Mouse (Mus musculus): ENCODE measurements around the gene Ercc6l. TPM values are rescaled to one million over a fixed set of nuclear protein-coding genes. Genes with fewer than 3 reads are reported as not detected.

The Ercc6l gene
- total RNA-seq (2022), result under 1 TPM in 3 of 4 experiments, not detected in 1; 0.14 to 0.36 (median 0.18) TPM

DNA sequence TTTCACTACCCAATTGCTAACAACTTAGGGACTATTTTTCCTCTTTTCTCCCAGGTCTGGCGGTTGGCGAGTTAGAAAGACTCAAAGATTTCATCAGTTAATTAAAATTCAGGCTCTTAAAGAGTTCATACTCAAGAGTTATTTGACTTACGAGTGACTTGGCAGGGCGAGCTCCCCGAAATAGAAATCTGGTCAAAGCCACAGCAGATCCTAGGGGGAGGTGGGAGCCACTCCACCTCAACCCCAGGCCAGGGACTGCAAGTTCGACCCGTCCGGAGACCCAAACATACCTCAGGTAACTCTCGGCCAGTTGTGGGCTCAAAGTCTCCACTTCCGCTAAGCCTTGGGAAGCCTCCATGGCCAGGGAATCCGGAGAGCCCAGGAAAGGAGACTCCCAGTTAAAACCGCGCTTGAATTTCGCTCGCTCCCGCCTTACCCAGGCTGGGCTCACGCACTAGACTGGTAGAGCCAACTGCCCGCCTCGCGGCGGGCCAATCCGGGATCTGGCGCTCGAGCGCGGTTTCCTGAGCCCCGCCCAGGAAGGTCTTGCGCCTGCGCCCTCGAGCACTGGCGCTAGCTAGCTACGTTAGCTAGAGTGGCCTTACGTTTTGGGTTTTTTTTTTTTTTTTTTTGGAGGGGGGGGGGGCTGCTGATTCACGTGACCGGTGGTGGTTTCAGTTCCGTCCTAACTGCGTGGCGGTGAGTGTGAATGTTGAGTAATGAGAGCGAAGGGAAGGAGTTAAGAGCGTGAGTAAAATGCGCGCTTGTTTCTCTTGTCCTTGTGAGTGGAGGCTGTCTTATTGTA lies at the start of gene Ercc6l:
Gene Ercc6l, minus strand, starts transcription at position 474 of the 805 bp plus-strand sequence.
- peak; percentile 75 to 82 for DNase-seq (ENCODE audit: low spot score in 2 of 2)

DNA sequence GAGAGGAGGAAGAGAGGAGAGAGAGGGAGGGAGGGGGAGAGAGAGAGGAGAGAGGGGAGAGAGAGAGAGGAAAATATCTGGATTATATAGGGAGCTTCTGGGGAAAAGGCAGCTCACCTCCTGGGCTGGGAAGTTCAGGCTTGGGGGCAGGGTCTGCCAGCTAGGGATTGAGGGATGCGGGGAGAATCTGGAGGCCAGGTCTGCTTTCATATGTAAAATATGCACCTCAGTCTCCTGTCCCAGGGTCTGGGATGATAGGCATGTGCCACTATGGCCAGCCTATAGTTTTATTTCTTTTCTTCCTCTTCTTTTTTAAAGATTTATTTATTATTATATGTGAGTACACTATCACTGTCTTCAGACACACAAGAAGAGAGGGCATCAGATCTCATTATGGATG lies 33.9 kb upstream of the Ercc6l start:
- DNase-seq (ENCODE audit: low spot score in 2 of 2), result no peak

DNA sequence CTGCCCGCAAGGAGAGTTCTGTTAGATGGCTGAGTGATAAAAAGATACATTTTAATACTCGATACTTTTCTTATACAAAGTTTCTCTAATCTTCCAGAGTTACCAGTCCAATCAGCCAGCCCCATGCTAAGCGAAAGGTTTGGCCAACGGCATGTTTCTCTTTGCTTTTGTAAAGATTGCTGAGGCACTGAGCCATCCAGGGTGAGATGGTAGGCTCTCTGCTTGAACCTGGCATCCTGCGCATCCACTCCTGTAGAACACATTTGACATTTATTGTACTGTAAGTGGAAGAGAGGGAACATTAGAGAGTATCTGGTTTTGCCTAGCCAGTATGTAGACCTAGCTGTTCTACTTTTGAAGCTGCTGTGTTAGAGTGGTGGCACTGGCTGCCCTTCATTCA lies 32.7 kb upstream of the Ercc6l start:
- DNase-seq (ENCODE audit: low spot score in 2 of 2), result no peak

DNA sequence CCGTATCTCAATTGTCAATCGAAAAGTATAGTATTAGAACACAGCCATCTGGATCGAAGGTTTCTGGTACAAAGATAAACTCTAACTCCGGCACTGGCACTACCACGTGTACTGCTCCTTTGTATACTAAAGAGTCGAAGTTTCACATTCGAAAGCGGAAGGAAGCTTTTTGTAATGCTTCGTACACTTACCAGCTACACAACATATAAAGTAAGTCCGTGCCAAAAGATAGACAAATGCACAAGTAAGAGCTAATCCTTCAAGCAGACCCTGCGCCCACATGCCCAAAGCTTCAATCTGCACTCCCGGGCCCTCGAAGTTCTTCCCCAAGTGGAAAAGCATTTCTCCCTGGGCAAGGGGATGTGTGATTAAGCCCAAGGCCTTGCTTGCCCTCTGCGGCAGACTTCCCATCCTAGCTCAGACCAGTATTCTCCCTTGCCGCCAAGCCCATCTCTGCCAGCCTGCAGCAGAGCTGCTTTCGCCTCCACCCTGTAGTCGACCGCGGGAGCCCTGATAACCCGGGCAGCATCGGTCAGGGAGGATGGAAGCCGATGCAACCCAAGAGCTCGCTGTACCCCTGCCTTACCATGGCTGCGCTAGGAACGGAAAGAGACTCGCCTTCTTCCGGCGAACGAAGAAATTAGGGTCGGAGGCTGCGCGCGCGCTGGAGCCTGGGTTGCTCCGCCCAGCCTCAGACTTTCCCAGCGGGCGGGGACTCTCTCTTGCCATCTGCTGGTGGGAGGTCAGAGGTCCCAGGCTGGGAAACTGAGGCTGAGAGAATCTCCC lies 32.0 kb upstream of the Ercc6l start, which contains the start of gene Rps4x:
Gene Rps4x, minus strand, starts transcription at position 683 of the 786 bp plus-strand sequence.
- peak; percentile 59 to 72 for DNase-seq (ENCODE audit: low spot score in 2 of 2)

DNA sequence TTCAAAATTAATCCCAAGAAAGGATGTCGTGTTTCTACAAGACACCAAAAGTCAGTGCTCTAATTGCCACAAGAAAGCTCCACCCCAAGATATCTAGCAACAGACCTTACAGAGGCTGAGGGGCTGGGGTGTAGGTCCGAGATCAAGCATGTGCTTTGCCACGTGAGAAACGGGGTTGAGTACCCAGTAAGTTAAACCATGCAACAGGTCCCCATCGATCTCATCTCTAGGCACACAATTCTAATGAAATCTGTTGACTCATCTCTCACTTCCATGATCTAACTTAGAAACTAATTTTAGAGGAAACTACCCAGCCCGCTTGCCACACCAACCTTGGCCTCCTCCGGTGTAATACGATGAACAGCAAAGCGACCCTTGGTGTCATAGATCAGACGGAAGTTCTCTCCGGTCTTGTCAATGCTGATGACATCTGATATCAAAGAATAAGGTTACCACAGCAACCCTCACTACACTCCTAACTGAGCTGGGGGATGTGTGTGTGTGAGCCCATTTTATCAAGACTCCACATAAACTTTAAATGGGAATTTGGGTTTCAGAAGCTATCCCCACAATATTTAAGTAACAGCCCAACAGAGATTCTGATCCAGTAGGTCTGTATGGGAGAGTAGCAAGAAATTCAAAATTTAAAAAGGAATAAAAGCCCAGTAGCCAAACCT lies 30.3 kb upstream of the Ercc6l start:
- no peak for DNase-seq (ENCODE audit: low spot score in 2 of 2)

DNA sequence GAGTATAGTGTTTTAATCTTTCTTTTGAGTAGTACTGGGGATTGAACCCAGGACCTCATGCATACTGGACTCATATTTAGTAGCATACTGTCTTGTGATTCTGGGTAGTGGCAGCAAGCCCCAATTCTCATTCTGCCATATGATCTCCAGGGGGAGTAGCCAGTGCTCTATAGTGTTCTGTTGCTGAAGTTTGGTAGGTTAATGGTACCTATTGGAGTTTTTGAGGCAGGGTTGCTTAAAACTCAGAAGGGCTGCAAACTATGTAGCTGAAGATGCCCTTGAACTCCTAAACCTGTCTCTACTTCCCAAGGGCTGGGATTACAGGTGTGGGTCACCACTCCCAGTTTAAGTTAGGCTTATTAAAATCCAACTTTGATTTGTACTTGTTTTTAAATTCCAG lies 25.7 kb upstream of the Ercc6l start:
- no peak for DNase-seq (ENCODE audit: low spot score in 2 of 2)

DNA sequence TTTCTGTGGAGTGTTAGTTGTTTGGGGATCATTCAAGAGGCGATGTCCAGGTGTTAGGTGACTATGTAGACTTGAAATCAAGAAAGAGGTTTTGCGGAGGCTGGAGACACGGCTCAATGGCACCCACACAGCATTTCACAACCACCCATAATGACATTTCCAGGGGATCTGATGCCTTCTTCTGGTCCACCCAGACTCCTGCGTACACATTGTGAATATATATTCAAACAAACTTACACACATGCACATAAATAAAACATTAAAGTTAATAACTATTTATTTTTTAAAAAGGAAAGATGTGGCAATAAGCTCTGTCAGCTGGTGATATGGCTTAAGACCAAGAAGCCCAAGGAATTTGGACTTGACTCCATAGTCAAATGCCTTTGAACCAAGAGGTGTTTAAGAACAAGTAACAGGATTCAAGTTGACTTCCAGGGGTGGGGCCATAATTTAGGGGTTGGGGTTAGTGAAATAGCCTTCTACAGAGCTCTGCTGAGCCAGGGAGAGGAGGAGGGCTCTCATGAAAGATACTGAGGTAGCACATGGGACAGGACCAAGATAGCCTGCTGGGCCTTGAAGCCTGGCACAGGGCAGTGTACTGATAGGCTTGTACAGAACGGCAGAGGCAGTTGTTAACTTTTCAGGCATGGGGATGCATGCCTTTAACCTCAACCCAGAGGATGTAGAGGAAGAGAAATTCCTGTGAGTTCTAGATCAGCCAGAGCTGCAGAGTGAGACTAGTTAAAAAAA lies 18.8 kb upstream of the Ercc6l start:
- DNase-seq (ENCODE audit: low spot score in 2 of 2), result no peak

DNA sequence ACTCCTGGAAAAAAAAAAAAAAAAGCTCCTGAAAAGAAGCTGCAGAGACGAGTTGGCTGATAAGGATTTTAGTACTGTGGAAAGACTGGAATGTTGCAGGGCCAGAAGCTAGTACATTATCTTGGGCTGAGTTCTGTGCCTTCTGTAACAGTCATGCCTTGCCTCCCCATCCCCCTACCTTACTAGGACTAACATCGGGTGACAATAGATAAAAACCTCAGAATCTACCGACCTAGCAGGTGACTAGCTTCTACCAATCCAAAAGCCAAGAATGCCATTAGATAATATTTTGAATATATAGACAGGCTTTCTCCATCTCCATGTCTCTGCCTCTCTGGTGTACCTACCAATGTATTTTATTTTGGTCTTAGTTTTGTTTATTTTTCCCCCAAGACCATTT lies 14.0 kb upstream of the Ercc6l start:
- no peak for DNase-seq (ENCODE audit: low spot score in 2 of 2)

DNA sequence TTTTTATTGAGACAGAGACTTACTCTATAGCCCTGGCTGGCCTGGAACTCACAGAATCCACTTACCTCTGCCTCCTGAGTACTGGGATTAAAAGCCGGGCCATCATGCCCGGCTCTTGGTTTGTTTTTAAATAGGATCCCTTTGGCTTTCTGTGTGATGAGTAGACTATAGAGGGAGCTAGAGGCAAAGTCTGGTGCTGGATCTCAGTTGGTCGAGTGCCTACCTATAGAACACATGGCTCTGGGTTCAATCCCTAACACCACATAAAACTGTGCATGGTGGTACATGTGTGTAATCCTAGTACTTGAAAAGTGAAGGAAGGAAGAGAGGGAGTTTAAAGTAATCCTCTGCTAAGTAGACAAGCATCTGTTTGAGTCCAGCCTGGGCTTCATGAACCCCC lies 13.2 kb upstream of the Ercc6l start:
- no peak for DNase-seq (ENCODE audit: low spot score in 2 of 2)

DNA sequence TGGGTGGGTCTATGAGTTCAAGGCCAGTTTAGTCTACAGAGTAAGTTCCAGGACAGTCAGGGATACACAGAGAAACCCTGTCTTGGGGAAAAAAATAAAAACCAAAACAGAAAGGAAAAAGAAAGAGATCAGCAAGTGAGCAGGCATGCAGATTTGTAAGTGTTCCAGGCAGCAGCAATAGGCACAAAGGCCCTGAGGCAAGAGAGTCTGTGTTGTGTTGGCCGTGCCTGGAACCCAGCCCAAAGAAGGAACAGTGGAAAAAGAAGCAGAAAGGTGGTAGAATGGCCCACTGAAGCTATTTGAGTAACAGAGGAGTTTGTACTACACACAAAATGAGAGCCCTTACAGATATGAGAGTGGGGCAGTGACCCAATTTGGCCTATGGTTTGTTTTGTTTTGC lies 12.8 kb upstream of the Ercc6l start:
- DNase-seq (ENCODE audit: low spot score in 2 of 2), result no peak

DNA sequence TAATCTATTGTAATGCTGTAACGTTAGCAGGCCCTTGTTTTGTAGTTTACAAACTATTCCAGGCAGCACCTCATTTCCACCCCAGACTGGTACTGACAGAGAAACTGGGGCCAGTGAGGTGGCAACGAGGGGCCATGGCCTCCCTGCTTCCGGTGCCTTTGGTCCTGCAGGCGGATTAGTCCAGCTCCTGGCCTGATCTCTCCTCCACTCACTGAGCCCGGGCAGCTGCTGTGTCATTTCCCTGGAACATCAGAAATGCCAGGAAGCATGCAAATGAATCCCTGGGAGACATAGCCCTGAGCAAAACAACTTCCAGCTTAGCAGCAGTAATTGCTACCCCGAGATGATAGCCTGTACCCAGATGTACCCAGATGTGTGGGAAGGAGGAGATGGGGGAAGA lies 10.1 kb upstream of the Ercc6l start:
- no peak for DNase-seq (ENCODE audit: low spot score in 2 of 2)

DNA sequence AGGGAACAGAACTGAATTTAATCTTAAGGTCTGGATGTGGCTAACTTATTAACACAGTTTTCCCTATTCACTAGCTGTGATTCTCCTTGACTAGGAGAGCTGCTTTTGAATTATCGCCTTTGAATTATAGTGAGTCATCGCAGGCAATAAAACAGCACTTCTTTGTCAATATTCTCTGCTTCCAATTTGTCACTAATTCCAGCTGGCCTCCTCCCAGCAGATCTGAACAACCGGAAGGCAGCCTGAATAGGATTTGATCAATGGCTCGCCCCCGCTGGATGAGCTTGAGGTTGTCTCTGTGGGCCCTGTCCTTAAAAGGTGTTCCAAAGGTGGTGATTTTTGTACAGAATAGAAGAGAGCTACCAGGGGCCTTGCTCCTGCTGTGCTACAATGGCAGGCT lies 9.6 kb upstream of the Ercc6l start:
- peak; percentile 23 to 44 for DNase-seq (ENCODE audit: low spot score in 2 of 2)

DNA sequence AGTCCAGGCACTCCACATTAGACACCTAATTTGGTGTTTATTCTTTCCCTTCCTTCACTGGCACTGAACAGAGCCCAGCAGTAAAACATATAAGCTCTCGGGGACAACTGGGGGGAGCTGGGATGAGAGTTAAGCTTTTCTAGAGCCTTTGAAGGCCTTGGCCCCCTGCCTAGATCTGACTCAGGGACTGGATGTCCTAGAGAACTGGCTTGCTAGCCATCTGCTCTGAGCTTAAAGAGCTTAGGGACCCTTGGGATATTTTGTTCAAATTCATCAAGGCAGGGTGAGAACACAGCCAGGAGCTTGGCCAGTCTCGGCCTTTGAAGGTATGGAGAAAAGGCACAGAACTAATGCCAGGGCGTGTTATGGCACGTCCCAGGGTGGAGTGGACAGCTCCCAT lies 6.6 kb upstream of the Ercc6l start:
- no peak for DNase-seq (ENCODE audit: low spot score in 2 of 2)

DNA sequence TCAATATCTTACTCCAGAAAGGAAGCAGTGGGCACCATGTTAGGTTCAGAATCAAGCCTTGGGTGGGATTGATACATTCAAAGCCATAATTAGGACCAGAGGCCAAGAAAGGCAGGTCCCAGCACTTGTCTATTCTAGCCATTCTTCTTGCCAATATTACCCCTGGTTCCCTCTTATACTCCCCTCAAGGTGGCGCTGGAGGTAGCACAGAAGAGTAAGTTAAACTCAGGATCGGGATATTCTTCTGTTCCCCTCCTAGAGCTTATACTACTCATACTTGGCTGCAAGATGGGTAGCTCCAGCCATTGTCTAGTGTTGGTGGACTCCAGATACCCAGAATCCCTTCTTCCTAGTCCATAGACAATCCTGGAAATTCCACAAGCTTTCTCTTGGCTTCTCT lies 6.2 kb upstream of the Ercc6l start:
- DNase-seq (ENCODE audit: low spot score in 2 of 2), result no peak

DNA sequence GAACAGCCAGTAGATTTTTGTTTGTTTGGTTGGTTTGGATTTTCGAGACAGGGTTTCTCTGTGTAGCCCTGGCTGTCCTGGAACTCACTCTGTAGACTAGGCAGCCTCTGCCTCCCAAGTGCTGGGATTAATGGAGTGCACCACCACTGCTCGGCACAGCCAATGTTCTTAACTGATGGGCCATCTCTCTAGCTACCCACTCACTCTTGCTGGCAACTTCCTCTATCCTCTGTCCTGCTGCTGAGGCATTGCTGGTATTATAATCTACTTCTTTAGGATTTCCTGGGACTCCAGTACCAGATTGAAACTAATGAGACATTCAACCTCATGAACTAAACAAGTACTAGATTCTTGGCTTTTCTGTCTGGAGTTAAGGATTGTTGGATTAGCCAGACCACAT lies 3.6 kb upstream of the Ercc6l start:
- DNase-seq (ENCODE audit: low spot score in 2 of 2), result no peak

DNA sequence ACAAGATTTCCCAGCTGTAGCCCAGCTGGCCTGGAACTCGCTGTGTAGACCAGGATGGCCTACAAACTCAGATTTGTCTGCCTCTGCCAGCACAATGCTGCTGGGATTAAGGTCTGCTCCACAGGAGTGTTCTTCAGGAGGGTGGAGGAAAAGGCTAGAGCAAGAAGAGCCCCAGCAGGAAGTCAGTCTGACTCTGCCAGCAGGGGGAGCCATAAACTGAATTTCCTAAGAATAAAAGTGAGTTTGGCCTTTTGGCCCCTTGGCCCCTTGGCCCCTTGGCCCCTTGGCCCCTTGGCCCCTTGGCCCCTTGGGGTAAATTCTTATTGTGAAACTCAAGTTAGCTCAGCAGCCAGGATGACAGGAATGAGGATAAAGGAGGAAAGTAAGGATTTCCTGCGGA lies 2.9 kb upstream of the Ercc6l start:
- peak in 1 of 2 experiments; percentile 10 for DNase-seq (ENCODE audit: low spot score in 2 of 2)

DNA sequence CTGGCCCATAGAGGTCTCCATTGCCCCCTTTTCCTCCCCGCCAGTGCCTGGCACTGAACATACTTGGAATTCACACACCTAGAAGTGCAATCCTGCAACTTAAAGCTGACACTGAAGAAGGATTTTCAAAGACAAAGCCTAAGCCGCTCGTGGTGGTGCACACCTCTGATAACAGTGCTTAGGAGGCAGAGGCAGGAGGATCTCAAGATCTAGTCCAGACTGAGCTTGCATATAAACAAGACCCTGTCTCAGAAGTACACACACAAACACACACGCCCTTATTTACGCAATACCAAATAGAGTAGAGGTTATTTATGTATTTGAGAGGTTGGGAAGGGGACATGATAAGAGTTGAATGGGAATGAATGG lies 516 bp upstream of the Ercc6l start:
- no peak for DNase-seq (ENCODE audit: low spot score in 2 of 2)

DNA sequence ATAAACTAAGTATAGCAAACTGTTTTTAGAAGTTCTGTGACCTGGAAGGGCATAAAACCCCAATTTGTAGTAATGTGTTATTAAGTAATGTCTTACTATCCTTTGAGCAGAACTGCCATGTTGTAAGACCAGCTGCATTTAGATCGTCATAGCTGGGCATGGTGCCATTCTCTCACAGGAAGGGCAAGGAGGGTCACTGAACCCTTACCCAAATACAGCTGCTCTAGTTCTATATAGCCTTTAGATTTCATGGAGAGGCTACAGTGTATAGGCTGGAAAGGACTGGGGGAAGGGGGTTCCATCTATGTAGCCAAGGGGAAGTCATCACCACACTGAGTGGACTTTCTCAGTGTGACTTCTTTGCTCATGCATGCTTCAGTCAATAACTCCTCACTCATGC lies 15.7 kb downstream of the Ercc6l start:
- DNase-seq (ENCODE audit: low spot score in 2 of 2), result no peak

DNA sequence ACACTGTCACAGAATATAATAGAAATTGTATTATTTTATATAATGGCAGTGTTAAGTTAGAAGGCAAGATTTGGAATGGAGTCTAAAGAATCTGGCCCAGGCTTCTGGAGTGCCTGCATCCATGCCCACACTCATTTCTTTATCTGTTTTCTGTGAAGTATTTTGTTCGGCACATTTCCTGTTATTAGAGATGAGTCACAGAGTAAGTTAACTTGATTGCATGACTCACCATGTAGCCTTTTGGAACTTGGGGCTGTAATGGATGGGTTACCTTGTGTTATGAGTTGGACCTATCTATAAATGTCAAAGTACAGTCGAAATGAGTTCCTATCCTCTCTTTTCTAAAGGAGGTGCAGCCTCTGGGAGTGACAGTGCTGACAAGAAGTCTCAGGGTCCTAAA lies 35.6 kb downstream of the Ercc6l start:
- DNase-seq (ENCODE audit: low spot score in 2 of 2), result no peak

DNA sequence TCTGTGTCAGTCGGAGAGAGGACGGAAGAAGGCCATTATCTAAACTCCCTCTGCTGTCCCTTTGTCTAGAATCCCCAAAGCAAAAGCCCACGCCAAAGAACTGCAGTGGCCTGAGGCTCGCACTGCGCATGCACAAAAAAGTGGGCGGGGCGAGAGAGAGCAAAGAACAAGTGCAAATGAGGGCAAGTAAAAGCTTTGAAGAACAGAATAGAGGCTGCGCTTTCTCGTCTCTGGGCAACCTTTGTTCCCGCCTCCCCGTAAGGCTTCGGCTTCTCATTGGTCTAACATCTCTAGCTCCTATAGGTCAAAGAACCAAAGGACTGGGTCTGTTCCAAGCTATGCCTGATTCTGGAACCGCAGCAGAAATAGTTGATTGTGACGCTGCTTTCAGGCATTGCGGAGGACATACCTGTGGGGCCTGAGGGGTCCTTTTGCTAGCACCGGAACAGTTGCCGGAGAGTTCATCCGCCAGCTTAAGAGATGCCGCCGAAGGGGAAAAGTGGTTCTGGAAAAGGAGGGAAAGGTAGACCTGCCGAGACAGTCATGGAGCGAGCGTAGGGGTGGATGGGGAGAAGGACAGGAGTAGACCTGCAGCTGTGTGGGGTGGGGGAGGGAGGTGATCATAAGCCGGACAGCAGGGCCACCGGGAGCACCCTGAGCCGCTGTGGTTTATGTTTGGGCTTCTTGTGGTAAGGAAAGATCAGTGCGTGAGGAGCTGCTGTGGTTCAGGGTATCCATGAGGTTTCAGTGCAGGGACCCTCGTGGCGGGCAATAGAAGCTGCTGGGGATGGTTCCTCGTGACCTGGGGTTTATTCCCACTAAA lies 37.6 kb downstream of the Ercc6l start, which contains the start of gene Pin4:
Gene Pin4, plus strand, starts transcription at position 406 of the 823 bp plus-strand sequence.
- DNase-seq (ENCODE audit: low spot score in 2 of 2), result peak; percentile 93 to 95

Measured in layer of hippocampus, adult 8-10 months (tissue).